Mouse (Mus musculus): ENCODE results near the gene Dock2. TPM values are rescaled to one million over a fixed set of nuclear protein-coding genes. Genes with fewer than 3 reads are reported as not detected.

Gene Dock2
- polyA plus RNA-seq, 1 experiment from 2014 or later: 3.3 TPM

- Histone ChIP-seq H3K9ac (ENCODE audit: low read depth, low read length) (no peak overlapping the region), H3K36me3 (ENCODE audit: control insufficient read depth, insufficient read depth, low read length) (no peaks in the 10 kb centered on the region), H3K27ac (replicated peaks; ENCODE audit: low read depth, low read length) (no peak overlapping the region), H3K9me3 (ENCODE audit: control insufficient read depth, low read length) (no peaks in the 10 kb centered on the region), H3K4me2 (ENCODE audit: low read depth, low read length) (no peak overlapping the region), H3K4me3 (ENCODE audit: low read depth, low read length) (no peak overlapping the region), H3K4me1 (ENCODE audit: control insufficient read depth, insufficient read depth, low read length) (no peaks in the 10 kb centered on the region), H3K27me3 (replicated peaks; ENCODE audit: control insufficient read depth, insufficient read depth, low read length) (no peaks in the 10 kb centered on the region)
- 24% methylated on average over 4 of the region's 4 CpGs for WGBS
- no peak for DNase-seq (ENCODE audit: low spot score)
- no peak for ATAC-seq (ENCODE audit: low read depth)
Measured at GRCm38 (mm10) chr11:34796097-34796496, 12.4 kb upstream of the Dock2 start.

GRCm38 (mm10) chr11:34791872-34792271 lies 8.2 kb upstream of the Dock2 start:
- ATAC-seq (ENCODE audit: low read depth) (no peak), DNase-seq (ENCODE audit: low spot score) (no peak)

GRCm38 (mm10) chr11:34784864-34785263 lies 1.2 kb upstream of the Dock2 start:
- Histone ChIP-seq H3K9me3 (ENCODE audit: control insufficient read depth, low read length) (no peaks in the 10 kb centered on the region), H3K9ac (ENCODE audit: low read depth, low read length) (no peak overlapping the region), H3K4me1 (ENCODE audit: control insufficient read depth, insufficient read depth, low read length) (no peaks in the 10 kb centered on the region), H3K4me3 (ENCODE audit: low read depth, low read length) (no peak overlapping the region), H3K27me3 (replicated peaks; ENCODE audit: control insufficient read depth, insufficient read depth, low read length) (no peaks in the 10 kb centered on the region), H3K27ac (replicated peaks; ENCODE audit: low read depth, low read length) (no peak overlapping the region), H3K36me3 (ENCODE audit: control insufficient read depth, insufficient read depth, low read length) (no peaks in the 10 kb centered on the region), H3K4me2 (ENCODE audit: low read depth, low read length) (no peak overlapping the region)
- peak; percentile 53; the same call in 1 of the 2 replicates for ATAC-seq (ENCODE audit: low read depth)
- DNase-seq (ENCODE audit: low spot score): peak; percentile 30

More at GRCm38 (mm10) chr11:34791872-34792271, 8.2 kb upstream of the Dock2 start:
- Histone ChIP-seq H3K9ac (ENCODE audit: low read depth, low read length) (no peak overlapping the region), H3K27me3 (replicated peaks; ENCODE audit: control insufficient read depth, insufficient read depth, low read length) (no peaks in the 10 kb centered on the region), H3K36me3 (ENCODE audit: control insufficient read depth, insufficient read depth, low read length) (no peaks in the 10 kb centered on the region), H3K9me3 (ENCODE audit: control insufficient read depth, low read length) (no peaks in the 10 kb centered on the region), H3K4me2 (ENCODE audit: low read depth, low read length) (no peak overlapping the region), H3K4me1 (ENCODE audit: control insufficient read depth, insufficient read depth, low read length) (no peaks in the 10 kb centered on the region), H3K4me3 (ENCODE audit: low read depth, low read length) (no peak overlapping the region), H3K27ac (replicated peaks; ENCODE audit: low read depth, low read length) (no peak overlapping the region)
- 67% methylated on average over 8 of the region's 8 CpGs for WGBS

GRCm38 (mm10) chr11:34782516-34783430 lies 919 bp downstream of the Dock2 start:
- Histone ChIP-seq H3K9ac (ENCODE audit: low read depth, low read length) (no peak overlapping the region), H3K36me3 (ENCODE audit: control insufficient read depth, insufficient read depth, low read length) (no peaks in the 10 kb centered on the region), H3K27me3 (replicated peaks; ENCODE audit: control insufficient read depth, insufficient read depth, low read length) (no peaks in the 10 kb centered on the region), H3K4me1 (ENCODE audit: control insufficient read depth, insufficient read depth, low read length) (no peaks in the 10 kb centered on the region), H3K4me2 (ENCODE audit: low read depth, low read length) (no peak overlapping the region), H3K27ac (replicated peaks; ENCODE audit: low read depth, low read length) (no peak overlapping the region), H3K4me3 (ENCODE audit: low read depth, low read length) (no peak overlapping the region), H3K9me3 (ENCODE audit: control insufficient read depth, low read length) (no peaks in the 10 kb centered on the region)
- 71% methylated on average over 8 of the region's 8 CpGs for WGBS
- no peak for ATAC-seq (ENCODE audit: low read depth)
- DNase-seq (ENCODE audit: low spot score): no peak

DNA sequence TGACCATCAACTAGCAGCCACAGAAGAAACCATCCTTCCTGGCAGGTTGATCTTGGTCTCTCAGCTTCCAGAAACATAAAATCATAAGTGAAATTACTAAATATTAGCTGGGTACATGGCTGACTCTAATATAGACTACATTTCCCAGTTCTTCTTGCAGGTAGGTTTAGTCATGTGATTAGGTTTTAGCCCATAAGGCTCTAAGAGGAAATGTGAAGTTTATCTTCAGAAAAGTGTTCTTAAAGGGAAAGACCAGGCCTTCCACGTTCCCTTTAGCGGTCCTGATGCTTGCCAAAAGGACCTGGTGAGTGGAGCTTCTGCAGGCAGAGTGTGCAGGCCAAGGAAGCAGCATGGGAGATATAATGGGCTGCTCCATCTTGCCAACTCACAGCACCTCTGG lies 2.9 kb downstream of the Dock2 start:
- Histone ChIP-seq H3K36me3 (ENCODE audit: control insufficient read depth, insufficient read depth, low read length) (no peaks in the 10 kb centered on the region), H3K4me3 (ENCODE audit: low read depth, low read length) (no peak overlapping the region), H3K27ac (replicated peaks; ENCODE audit: low read depth, low read length) (no peak overlapping the region), H3K4me1 (ENCODE audit: control insufficient read depth, insufficient read depth, low read length) (no peaks in the 10 kb centered on the region), H3K9ac (ENCODE audit: low read depth, low read length) (no peak overlapping the region), H3K4me2 (ENCODE audit: low read depth, low read length) (no peak overlapping the region), H3K9me3 (ENCODE audit: control insufficient read depth, low read length) (no peaks in the 10 kb centered on the region), H3K27me3 (replicated peaks; ENCODE audit: control insufficient read depth, insufficient read depth, low read length) (no peaks in the 10 kb centered on the region)
- ATAC-seq (ENCODE audit: low read depth) (no peak), DNase-seq (ENCODE audit: low spot score) (no peak)
- WGBS: 88% methylated on average over 2 of the region's 2 CpGs

- ATAC-seq (ENCODE audit: low read depth): no peak
- 82% methylated on average over 4 of the region's 4 CpGs for WGBS
Measured at GRCm38 (mm10) chr11:34779966-34780365, 3.7 kb downstream of the Dock2 start.

GRCm38 (mm10) chr11:34778351-34778750 lies 5.3 kb downstream of the Dock2 start:
- ATAC-seq (ENCODE audit: low read depth): no peak
- WGBS: 78% methylated on average over 3 of the region's 3 CpGs

More at GRCm38 (mm10) chr11:34779966-34780365, 3.7 kb downstream of the Dock2 start:
- H3K4me3 ChIP-seq (ENCODE audit: low read depth, low read length): no peak overlapping the region
- no peak overlapping the region for H3K27ac ChIP-seq (replicated peaks; ENCODE audit: low read depth, low read length)
- H3K36me3 ChIP-seq (ENCODE audit: control insufficient read depth, insufficient read depth, low read length): no peaks in the 10 kb centered on the region
- no peaks in the 10 kb centered on the region for H3K9me3 ChIP-seq (ENCODE audit: control insufficient read depth, low read length)
- no peak for DNase-seq (ENCODE audit: low spot score)
- H3K4me2 ChIP-seq (ENCODE audit: low read depth, low read length): no peak overlapping the region
- no peaks in the 10 kb centered on the region for H3K27me3 ChIP-seq (replicated peaks; ENCODE audit: control insufficient read depth, insufficient read depth, low read length)
- H3K9ac ChIP-seq (ENCODE audit: low read depth, low read length): no peak overlapping the region
- no peaks in the 10 kb centered on the region for H3K4me1 ChIP-seq (ENCODE audit: control insufficient read depth, insufficient read depth, low read length)

GRCm38 (mm10) chr11:34777529-34777928 lies 6.2 kb downstream of the Dock2 start:
- H3K36me3 ChIP-seq (ENCODE audit: control insufficient read depth, insufficient read depth, low read length): no peaks in the 10 kb centered on the region
- no peak overlapping the region for H3K4me3 ChIP-seq (ENCODE audit: low read depth, low read length)
- H3K9ac ChIP-seq (ENCODE audit: low read depth, low read length): no peak overlapping the region
- no peaks in the 10 kb centered on the region for H3K4me1 ChIP-seq (ENCODE audit: control insufficient read depth, insufficient read depth, low read length)
- no peaks in the 10 kb centered on the region for H3K9me3 ChIP-seq (ENCODE audit: control insufficient read depth, low read length)
- no peak overlapping the region for H3K27ac ChIP-seq (replicated peaks; ENCODE audit: low read depth, low read length)
- H3K4me2 ChIP-seq (ENCODE audit: low read depth, low read length): no peak overlapping the region
- no peaks in the 10 kb centered on the region for H3K27me3 ChIP-seq (replicated peaks; ENCODE audit: control insufficient read depth, insufficient read depth, low read length)
- DNase-seq (ENCODE audit: low spot score) (no peak), ATAC-seq (ENCODE audit: low read depth) (no peak)
- 92% methylated on average over 4 of the region's 4 CpGs for WGBS

More at GRCm38 (mm10) chr11:34778351-34778750, 5.3 kb downstream of the Dock2 start:
- Histone ChIP-seq H3K4me3 (ENCODE audit: low read depth, low read length) (no peak overlapping the region), H3K9ac (ENCODE audit: low read depth, low read length) (no peak overlapping the region), H3K4me2 (ENCODE audit: low read depth, low read length) (no peak overlapping the region), H3K4me1 (ENCODE audit: control insufficient read depth, insufficient read depth, low read length) (no peaks in the 10 kb centered on the region), H3K36me3 (ENCODE audit: control insufficient read depth, insufficient read depth, low read length) (no peaks in the 10 kb centered on the region), H3K27me3 (replicated peaks; ENCODE audit: control insufficient read depth, insufficient read depth, low read length) (no peaks in the 10 kb centered on the region), H3K9me3 (ENCODE audit: control insufficient read depth, low read length) (no peaks in the 10 kb centered on the region), H3K27ac (replicated peaks; ENCODE audit: low read depth, low read length) (no peak overlapping the region)
- no peak for DNase-seq (ENCODE audit: low spot score)

GRCm38 (mm10) chr11:34776054-34776453 lies 7.6 kb downstream of the Dock2 start:
- no peak overlapping the region for H3K4me2 ChIP-seq (ENCODE audit: low read depth, low read length)
- H3K27me3 ChIP-seq (replicated peaks; ENCODE audit: control insufficient read depth, insufficient read depth, low read length): no peaks in the 10 kb centered on the region
- H3K4me1 ChIP-seq (ENCODE audit: control insufficient read depth, insufficient read depth, low read length): 0 out of 2 replicates have a peak, but pooled peaks cover 3% of the 10 kb centered on the region
- no peaks in the 10 kb centered on the region for H3K9me3 ChIP-seq (ENCODE audit: control insufficient read depth, low read length)
- H3K27ac ChIP-seq (replicated peaks; ENCODE audit: low read depth, low read length): no peak overlapping the region
- DNase-seq (ENCODE audit: low spot score) (no peak), ATAC-seq (ENCODE audit: low read depth) (no peak)
- no peaks in the 10 kb centered on the region for H3K36me3 ChIP-seq (ENCODE audit: control insufficient read depth, insufficient read depth, low read length)
- WGBS: 65% methylated on average over 2 of the region's 2 CpGs
- no peak overlapping the region for H3K4me3 ChIP-seq (ENCODE audit: low read depth, low read length)
- no peak overlapping the region for H3K9ac ChIP-seq (ENCODE audit: low read depth, low read length)
